Mouse (Mus musculus) layer of hippocampus, postnatal 36 days (tissue): Measurements from ENCODE around the gene Akap3. TPM values are rescaled to one million over a fixed set of nuclear protein-coding genes. Genes with fewer than 3 reads are reported as not detected.

Source experiments
- DNase-seq, 2 experiments: peaks; one replicate each; pipeline ENCODE4 v3.0.0; 2022
- total RNA-seq, 2 experiments: library from RNA; stranded (reverse); gene quantifications; 2 replicates each; pipeline ENCODE4 v1.2.3; 2021

Gene Akap3
- total RNA-seq: not detected

DNA sequence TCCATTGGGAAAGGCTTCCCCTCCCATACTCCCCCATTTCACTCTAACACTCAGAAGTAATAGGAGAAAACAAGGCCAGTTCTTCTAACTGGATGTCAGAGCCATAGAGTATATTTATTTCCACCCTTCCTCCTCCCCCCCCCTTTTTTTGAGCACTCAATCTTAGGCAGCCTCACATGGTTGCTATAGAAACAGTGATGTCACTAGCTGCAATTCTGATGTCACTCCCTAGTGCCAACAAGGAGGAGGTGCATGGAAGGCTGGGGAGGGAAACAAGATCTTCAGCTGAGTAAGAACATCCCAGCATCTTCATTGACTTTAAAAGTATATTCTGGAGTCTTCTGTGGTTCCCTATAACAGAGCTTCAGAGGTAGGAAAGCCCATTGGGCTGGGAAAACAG is at the start of gene Akap3:
Akap3 (plus strand) TSS at position 218 of the 400 bp plus-strand sequence.
- no peak for DNase-seq

DNA sequence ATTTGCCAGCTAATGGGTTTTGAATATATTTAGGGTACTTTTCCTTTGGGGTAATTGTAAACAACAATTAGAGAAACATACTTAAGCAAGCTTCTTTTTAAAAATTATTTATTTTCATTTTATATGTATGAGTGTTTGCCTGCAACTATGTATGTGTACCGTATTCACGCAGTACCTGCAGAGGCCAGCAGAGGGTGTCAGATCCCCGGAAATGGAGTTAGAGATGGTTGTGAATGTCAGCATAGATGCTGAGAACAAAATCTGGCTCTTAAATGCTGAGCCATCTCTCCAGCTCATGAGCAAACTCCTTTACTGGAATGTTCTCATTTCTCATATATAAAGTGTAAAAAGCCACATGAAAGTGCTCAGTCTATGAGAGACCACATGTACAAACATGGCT is 46.1 kb upstream of the Akap3 start:
- no peak for DNase-seq

DNA sequence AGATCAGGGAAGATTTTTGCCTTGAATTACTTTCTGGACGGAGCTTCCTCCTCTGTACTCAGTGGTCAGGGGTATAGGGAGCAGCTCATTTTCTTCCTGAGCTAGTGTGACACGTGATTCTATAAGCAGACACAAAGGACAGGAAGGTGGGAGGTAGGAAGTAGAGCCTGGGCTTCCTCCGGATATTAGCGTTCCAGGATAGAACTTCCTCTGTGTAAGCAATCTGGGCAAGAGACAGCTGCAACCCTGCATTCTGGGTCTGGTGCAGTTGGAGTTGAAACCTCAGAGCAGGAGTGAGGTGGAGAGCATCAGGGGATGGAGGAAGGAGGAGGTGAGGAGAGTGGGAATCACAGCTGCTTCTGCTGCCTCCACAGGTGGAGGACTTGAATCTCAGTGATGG is 44.8 kb upstream of the Akap3 start:
- DNase-seq: peak in 1 of 2 experiments; percentile 23

DNA sequence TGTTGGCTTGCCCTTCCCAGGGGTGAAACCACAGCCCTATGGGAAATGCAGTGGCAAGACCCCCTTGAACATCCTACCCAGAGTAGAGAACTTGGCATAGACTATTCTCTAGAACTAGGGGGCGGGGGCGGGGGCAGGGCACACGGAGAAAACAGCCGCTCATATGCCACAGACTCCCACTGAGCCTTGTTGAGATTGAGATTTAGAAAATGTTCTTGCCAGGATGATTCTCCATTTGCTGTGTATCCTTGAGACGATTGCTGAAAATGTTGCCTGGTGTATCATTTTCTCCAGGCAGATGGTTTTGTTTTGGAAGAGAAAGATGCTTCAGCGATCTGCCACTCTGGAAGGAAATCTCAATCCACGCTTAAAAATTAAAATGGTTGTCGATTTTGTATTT is 44.3 kb upstream of the Akap3 start:
- DNase-seq: no peak

DNA sequence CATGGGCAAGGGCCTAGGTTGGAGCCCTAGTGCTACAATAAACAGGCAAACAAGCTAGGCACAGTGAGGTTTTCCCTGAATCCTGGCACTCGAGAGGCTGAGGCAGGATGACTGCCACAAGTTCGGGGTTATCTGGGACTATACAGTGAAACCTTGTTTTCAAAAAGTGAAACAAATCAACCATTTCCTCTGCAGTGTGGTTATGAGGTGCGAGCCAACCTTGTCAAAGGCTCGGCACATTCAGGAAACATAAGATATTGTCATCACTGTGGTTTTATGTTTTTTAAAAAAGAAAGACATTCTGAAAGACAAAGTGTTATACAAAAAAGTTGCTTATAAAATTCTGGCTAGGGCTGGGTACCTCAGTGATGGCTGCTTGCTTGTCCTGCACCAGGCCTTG is 41.4 kb upstream of the Akap3 start:
- DNase-seq: no peak

DNA sequence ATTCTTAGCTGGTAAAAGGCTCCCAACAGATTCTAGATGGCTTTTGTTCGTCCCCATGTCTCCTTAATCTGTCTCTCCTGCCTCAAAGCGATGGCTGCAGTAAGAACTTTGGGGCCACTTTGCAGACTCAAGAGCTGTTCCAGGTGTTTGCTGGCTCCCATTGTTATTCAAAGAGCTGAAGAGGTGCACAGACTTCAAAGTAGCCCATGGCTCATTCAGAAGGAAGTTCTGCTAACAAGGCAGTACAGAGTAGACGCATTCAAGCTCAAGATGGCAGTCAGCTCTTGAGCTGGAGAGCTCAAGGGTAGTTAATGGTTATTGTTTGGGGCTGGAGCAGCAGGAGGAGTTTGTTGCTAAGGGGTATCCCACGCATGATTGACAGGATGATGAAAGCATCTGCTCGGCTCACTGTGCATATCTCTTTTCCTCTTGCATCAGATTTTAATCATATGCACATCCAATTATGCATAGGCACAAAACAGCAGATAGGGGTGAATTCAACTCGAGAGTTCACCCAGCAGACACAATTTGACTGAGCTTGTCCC is 37.6 kb upstream of the Akap3 start:
- no peak for DNase-seq

DNA sequence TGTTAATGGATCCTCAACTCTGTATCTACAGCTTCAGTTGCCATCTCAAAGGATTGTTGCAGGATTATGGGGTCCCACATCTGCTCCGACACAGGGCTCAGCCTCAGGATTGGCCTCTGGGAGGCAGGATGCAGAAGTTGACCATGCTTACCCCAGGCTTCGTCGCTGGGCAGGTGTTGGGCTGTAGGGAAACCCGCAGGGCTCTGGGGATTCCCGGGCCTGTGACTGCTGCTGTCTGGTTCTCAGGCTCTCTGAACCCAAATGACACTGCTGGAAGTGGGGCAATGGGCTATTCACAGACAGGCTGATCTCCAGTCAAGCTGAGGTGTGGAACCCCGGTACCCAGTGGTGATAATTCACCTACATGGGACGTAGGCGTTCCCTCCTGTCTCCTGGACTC is 36.6 kb upstream of the Akap3 start:
- DNase-seq: no peak

DNA sequence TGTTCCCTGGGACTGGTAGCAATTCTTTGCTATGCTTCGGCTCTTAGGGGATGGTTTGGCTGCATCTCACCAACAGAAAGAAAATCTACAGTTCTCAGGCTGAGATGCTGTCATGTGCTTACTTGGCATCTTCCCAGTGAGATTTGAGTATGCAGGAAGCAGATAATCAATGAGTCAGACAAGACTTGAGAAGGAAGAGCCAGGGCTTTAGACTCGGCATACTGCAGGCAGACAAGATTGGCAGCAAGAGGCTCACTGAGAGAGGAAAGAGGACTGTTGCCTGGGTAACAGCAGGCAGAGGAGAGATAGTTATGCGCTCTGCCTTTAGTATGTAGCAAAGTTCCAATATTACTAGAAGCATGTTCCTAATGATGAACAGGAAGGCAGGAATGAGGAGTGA is 29.8 kb upstream of the Akap3 start:
- DNase-seq: peak; percentile 18 to 23

DNA sequence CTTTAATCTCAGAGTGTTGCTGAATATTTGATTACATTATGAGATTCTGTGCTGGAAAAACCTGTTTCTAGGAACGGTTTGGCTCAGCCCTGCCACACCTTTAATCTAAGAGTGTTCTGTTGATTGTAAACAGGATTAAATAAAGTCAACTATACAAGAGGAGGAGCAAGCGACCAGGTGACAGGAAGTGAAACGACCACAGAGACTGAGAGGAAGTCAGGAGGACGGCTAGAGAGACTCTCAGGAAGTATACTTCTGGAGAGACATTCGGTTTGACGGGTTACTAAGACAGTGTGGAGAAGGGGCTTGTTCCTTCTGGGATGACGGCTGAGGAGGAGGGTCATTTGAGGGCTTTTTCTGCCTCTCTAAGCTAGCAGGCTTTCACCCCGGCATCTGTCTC is 16.3 kb upstream of the Akap3 start:
- DNase-seq: no peak

DNA sequence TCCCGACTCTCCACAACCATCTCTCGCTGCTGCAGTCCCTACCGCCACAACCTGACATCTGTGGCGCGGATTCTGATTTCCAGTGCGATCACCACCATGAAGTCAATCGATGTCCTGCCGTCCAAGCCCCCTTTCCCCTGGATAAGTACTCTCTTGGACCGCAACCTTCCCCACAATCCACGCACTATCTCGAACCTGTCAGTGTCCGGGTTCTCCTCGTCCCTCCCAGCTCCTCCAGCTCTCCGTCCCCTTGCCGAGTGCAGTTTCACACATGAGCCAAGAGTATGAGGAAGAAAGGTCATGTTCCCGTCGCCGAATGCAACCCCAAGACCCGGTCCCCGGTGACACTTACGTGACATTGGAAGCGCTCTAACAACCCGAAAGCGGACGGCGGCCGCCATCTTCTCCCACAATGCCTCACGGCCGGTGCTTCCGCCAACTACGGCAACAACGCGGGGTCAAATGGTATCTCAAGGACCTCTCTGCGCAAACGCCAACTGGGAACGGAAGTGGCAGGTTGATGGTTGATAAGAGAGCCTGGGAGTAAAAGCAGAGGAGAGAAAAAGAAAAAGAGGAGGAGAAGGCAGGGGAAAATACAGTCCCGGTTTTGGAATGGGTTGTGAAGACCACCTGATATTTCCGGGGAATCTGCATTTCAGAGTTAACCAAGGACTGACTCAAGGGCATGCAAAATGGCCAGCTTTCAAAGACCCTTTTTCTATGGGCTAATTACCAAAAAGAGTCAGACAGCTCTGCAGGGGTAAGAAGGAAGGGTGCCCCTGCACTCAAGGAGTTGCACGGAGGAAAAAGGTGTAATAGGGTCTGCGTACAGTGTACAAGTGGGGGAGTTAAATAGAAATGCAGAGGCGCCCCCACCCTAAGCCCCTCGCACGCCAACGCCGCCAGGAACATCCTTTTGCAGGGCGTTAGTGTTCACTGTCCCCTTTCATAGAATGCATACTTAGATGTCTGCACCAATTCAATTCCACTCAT is 3.9 kb upstream of the Akap3 start, which contains the start of gene Ndufa9:
Ndufa9 (minus strand) TSS at position 425 of the 993 bp plus-strand sequence.
- peak; percentile 93 for DNase-seq

DNA sequence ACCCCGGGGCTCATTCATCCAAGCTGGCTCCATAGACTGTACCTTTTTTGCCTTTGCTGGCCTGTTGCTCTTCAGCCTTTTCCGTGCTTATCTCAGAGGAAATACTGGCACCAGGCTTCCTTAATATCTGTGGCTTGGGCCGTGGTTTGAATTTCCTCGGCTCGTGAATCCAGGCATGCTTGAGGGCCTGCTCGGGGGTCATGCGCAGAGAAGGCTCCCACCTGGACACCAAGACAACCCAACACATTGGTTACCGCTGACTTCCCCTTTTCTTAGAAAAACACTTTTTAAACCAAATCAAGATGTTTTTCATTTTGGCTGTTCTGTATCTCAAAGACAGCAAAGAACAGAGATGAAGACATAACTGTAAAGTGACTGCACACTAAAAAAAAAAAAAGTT is 24.2 kb downstream of the Akap3 start:
- no peak for DNase-seq

DNA sequence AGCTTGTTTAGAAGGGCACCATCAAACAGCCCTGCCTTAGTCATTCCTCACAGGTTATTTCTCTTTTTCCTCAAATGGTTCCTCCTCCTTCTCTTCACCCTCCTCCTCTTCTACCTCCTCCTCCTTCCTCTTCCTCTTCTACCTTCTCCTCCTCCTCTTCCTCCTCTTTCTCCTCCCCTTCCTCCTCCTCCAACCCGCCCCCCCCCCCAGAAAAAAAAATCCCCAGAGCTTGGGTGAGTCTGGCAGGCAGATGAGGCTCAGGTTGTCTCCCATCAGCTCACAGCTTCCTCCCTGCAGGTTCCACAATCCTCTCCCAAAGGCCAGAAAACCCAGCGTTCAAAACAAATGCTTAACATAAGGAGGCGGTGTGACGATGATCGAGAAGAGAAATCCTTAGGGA is 54.5 kb downstream of the Akap3 start:
- no peak for DNase-seq

DNA sequence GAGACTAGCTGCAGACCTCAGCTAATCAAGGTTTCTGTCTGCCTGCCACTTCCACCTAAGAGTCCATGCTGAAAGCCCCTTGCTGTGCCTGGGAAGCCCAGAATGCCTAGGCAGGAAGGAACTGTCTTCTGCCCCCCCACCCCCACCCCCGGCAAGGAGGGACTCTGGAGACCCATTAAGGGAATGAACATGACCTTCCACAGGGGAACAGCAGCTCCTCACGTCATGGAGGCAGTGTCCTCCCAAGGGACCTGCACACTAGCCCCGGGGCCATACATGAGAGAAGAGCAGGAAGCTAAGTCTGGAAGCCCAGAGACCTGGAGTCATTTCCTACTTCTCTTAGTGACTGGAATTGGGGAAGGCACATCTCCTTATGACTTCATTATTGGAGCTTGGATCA is 55.0 kb downstream of the Akap3 start:
- DNase-seq: no peak

DNA sequence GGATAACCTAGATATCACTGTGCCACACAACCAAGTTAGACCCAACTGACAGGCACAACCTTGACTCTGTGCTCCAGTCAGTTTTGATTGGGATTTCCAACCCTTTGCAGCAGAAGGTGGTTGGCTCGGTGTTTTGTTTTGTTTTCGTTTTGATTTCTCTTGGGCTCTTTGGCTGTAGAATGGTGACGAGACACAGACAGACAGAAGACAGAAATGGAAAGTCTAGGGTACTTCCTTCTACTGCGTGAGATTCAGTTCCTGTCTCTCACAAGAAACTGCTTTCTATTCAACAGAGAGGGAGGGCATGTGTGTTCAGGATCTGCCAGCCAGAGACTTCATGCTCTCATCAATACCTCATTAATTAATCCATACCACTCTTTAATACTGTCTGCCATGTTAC is 57.8 kb downstream of the Akap3 start:
- no peak for DNase-seq

DNA sequence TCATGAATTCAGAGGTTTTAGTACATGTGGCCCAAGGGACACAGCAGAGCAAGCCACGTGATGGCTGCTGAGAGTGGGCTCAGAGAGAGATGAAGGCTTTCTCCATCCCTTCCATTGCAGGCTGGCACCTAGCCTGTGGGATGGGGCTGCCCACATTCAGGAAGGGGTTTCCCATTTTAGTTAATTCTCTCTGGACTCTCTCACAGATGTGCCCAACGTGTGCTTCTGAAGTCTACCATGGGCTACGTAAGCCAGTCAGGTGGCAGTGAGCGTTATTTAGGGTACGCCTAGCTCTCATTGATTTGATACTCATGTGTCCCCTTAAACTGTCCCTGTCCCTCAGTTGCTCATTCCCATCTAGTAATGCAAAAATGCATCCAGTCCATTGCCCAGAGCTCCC is 62.0 kb downstream of the Akap3 start:
- DNase-seq: no peak

DNA sequence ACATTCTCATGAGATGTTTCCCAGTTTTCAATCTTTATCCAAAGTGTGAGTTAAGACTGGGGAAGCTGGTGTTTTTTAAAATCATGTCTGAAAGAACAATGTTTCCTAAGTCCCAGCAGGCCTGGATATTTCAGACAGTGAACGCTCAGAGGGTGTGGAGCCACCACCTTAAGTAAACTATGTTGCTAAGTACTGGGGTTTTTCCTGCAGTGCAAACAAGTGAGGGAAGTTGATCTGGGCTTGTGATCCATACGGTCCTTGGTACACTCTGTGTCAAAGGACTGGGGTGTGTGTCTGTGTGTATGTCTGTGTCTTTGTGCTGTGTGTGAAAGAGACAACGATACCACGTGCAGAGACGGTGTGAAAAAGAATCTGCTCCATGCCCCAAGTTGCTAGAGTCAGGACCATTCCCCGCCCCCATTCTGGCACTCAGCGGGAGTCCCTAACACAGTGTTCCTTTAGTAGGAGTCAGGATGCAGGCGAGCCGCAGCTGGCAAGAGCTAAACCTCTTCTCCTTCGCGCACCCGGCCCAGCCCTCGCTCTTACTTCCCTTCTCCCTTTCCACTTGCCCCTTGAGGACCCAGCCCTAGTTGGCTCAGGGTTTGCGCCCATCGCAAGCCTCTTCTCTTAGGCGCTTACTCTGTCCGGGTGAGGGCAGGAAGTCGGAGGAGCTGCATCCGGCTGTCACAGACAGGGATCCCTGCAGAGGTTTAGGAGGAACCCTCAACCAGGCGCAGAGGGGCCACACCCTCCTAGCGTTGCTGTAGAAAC is 68.4 kb downstream of the Akap3 start, which contains the start of gene Dyrk4:
Dyrk4 (minus strand) TSS at position 729 of the 771 bp plus-strand sequence.
- peak in 1 of 2 experiments; percentile 11 for DNase-seq

Other genes with a start within 250 kb of the Akap3 start
- 100 to 1,000 TPM; 110 to 114 TPM for gene Kcna1, start 206.7 kb upstream of the Akap3 start, total RNA-seq
- 10 to 100 TPM; 47.3 to 48.4 TPM for gene Kcna6, start 112.4 kb upstream of the Akap3 start, total RNA-seq
- 100 to 1,000 TPM; 146 to 148 TPM for gene Ndufa9, start 4.0 kb upstream of the Akap3 start, total RNA-seq
- under 1 TPM; 0.18 to 0.32 TPM for gene Dyrk4, start 68.7 kb downstream of the Akap3 start, total RNA-seq
- gene Rad51ap1, start 86.5 kb downstream of the Akap3 start, total RNA-seq: 1 to 10 TPM; 2.7 to 2.8 TPM
- gene D6Wsu163e, start 86.9 kb downstream of the Akap3 start, total RNA-seq: 10 to 100 TPM; 45.7 to 46.1 TPM
- not detected for gene Fgf6, start 162.5 kb downstream of the Akap3 start, total RNA-seq
- gene Fgf23, start 219.8 kb downstream of the Akap3 start, total RNA-seq: under 1 TPM; 0.25 to 0.48 TPM